Mouse (Mus musculus) olfactory bulb, adult 2 months (tissue): ENCODE results near the gene Taar7e.

Experiments used
- CTCF ChIP-seq: fragments of 200-500 bp; IDR thresholded peaks from 2 replicates; pipeline ENCODE4 v1.5.1; 2012; ENCODE audit warnings: low read depth, mild to moderate bottlenecking, low read length, moderate library complexity; ENCODE audit not compliant: insufficient read depth
- POLR2A ChIP-seq: fragments of 200-500 bp; IDR thresholded peaks from 2 replicates; pipeline ENCODE4 v1.6.1; 2012; ENCODE audit warnings: mild to moderate bottlenecking, low read depth, low read length, moderate library complexity; ENCODE audit not compliant: insufficient read depth

DNA sequence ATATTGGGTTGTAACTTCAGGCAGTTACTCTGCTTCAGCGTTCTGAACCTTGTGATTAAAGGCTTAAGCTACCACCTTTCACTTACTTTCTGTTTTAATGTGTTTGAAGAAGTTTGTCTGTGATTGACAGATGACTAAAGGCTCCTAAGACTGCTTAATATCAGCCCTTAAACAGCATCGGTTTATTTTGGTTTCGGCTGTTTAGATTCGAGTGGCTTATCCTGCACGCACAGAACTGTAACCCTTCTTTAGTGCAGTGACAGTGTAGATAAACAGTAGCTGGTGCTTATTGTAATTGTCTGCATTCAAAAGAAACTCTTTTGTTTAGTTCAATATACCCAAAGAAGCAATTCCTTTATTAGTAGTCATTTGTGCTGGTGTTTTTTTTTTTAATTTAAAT is 14.6 kb downstream of the Taar7e start:
- TF ChIP-seq CTCF (no peak), POLR2A (no peak)
